Mouse (Mus musculus) MEL (cell line): Measurements from ENCODE around the gene Fsip1.

Experiments used
- CTCF ChIP-seq, 3 experiments: IDR thresholded peaks in 2 of 3; conservative IDR thresholded peaks in 1 of 3; 2 replicates each; pipeline ENCODE4 v1.5.1; 2011 to 2012; ENCODE audit warnings: low read length in 3 of 3, low read depth in 2 of 3, mild to moderate bottlenecking in 2 of 3, improper control_type of control experiment in 1 of 3, inconsistent platforms in 1 of 3, mixed read lengths in 1 of 3, moderate library complexity in 1 of 3; ENCODE audit not compliant: control insufficient read depth in 1 of 3, insufficient read depth in 1 of 3, poor library complexity in 1 of 3, severe bottlenecking in 1 of 3
- ELF1 ChIP-seq: IDR thresholded peaks from 2 replicates; pipeline ENCODE4 v1.6.1; 2014; ENCODE audit warnings: low read depth, mild to moderate bottlenecking, inconsistent platforms, low read length, improper control_type of control experiment, moderate library complexity
- EP300 ChIP-seq, 2 experiments: IDR thresholded peaks; 2 replicates each; pipeline ENCODE4 v1.6.1; 2011; ENCODE audit warnings: improper control_type of control experiment in 2 of 2, low read length in 2 of 2, low read depth in 1 of 2, mild to moderate bottlenecking in 1 of 2
- GATA1 ChIP-seq: IDR thresholded peaks from 2 replicates; pipeline ENCODE4 v1.6.1; 2011; ENCODE audit warnings: low read depth, low read length, improper control_type of control experiment
- POLR2A ChIP-seq, 2 experiments: IDR thresholded peaks; 2 replicates each; pipeline ENCODE4 v1.6.1; 2011 to 2012; ENCODE audit warnings: low read length in 2 of 2, mild to moderate bottlenecking in 2 of 2, control low read depth in 1 of 2, improper control_type of control experiment in 1 of 2, low read depth in 1 of 2, moderate library complexity in 1 of 2; ENCODE audit not compliant: control insufficient read depth in 1 of 2, insufficient read depth in 1 of 2, poor library complexity in 1 of 2
- POLR2AphosphoS5 ChIP-seq: IDR thresholded peaks from 2 replicates; pipeline ENCODE4 v1.6.1; 2012; ENCODE audit warnings: low read depth, borderline replicate concordance, mild to moderate bottlenecking, inconsistent platforms, low read length, moderate library complexity, mixed read lengths
- TAL1 ChIP-seq: IDR thresholded peaks from 2 replicates; pipeline ENCODE4 v1.6.1; 2012; ENCODE audit warnings: mild to moderate bottlenecking, inconsistent platforms, low read length, moderate library complexity, mixed read lengths
- UBTF ChIP-seq: IDR thresholded peaks from 2 replicates; pipeline ENCODE4 v1.6.1; 2012; ENCODE audit warnings: low read depth, mild to moderate bottlenecking, inconsistent platforms, low read length, improper control_type of control experiment, moderate library complexity, borderline replicate concordance; ENCODE audit not compliant: insufficient read depth

DNA sequence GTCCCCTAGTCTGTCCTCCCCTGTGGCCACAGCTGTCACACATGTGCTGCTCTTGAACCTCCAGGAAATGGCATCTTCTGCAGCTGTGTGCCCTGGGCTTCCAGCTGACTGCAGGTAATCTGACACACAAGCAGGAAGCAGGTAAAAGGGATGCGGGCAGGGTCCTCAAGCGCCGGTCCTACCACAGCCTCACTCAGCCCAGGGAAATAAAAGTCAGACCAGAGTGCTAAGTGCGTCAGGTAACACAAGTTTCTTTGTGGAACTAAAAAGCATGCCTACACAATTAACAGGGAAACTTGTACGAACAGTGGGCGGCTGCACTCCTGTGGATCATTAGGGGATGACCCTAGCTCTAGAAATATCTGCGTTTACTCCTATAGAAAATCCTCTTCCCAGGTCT lies 20.6 kb downstream of the Fsip1 start:
- TF ChIP-seq ELF1 (no peak), CTCF (IDR thresholded peaks at IDR 0.05 in 2 of 3, conservative IDR thresholded peaks at IDR 0.05 in 1 of 3; ENCODE audit: control insufficient read depth in 1 of 3, insufficient read depth in 1 of 3, low read depth in 2 of 3, low read length in 3 of 3, poor library complexity in 1 of 3, severe bottlenecking in 1 of 3) (no peak), EP300 (IDR thresholded peaks at IDR 0.05; ENCODE audit: low read depth in 1 of 2, low read length in 2 of 2) (no peak), POLR2A (IDR thresholded peaks at IDR 0.05; ENCODE audit: control insufficient read depth in 1 of 2, insufficient read depth in 1 of 2, low read depth in 1 of 2, low read length in 2 of 2, poor library complexity in 1 of 2) (no peak), TAL1 (no peak), POLR2AphosphoS5 (no peak), UBTF (no peak), GATA1 (no peak)
